In genomic region chr4:102488000-102488399, GRCm38 (mm10) we compare ENCODE assay signal across 23 mouse cellular contexts.
A peak's percentile ranks its signal among the peaks of the same experiment; 100 is the strongest.
DNase-seq lines count a peak whose midpoint lies in the region; ATAC-seq and TF ChIP-seq lines count a peak whose summit lies in the region.
"Had no signal": no experiment of that assay in that cellular context is flagged by ENCODE, and none has a peak within 500 bp of the region (broad histone marks: within the 10 kb centered on the region; RNA-seq: fewer than 3 reads in every experiment).

No protein-coding gene starts in this region.

- TF ChIP-seq EP300 in heart, postnatal 0 days (IDR thresholded peaks at IDR 0.05; ENCODE audit: low read depth) = no peak

- H3K9ac ChIP-seq in heart, postnatal 0 days (replicated peaks; ENCODE audit: low read depth, low read length) = peak overlapping the region; percentile 44; the same call in 1 of the 2 replicates
- no peak overlapping the region for H3K9ac ChIP-seq in lung, embryonic 14.5 days
- H3K9ac ChIP-seq: embryonic facial prominence, embryonic 13.5 days; forebrain, embryonic 15.5 days; limb, embryonic 13.5 days; liver, embryonic 15.5 days; stomach, embryonic 15.5 days had no signal

- H3K4me3 ChIP-seq in gastrocnemius, adult 2 months = no peak overlapping the region
- peak overlapping the region; percentile 31 for H3K4me3 ChIP-seq in heart, postnatal 0 days (ENCODE audit: low read depth, low read length)
- no peak overlapping the region for H3K4me3 ChIP-seq in lung, embryonic 14.5 days (ENCODE audit: low read depth, low read length)
- H3K4me3 ChIP-seq: embryonic facial prominence, embryonic 13.5 days; forebrain, embryonic 15.5 days; hindbrain, embryonic 10.5 days; limb, embryonic 13.5 days; liver, embryonic 15.5 days; megakaryocyte, embryonic 14.5 days; stomach, embryonic 15.5 days had no signal

- intact Hi-C loops in gastrocnemius, adult 2 months (cut with DNase I) = no loop called here
- intact Hi-C loops in gastrocnemius, postnatal 14 days (cut with DNase I; ENCODE audit: low total_unique reads) = no loop called here
- intact Hi-C loops in heart, postnatal 25 days (cut with DNase I) = no loop called here

- WGBS in heart, postnatal 0 days = 25% methylated on average over 2 of the region's 2 CpGs
- 26% methylated on average over 2 of the region's 2 CpGs for WGBS in lung, embryonic 14.5 days

- no peak for DNase-seq in gastrocnemius, adult 2 months
- no peak for DNase-seq in gastrocnemius, postnatal 14 days
- peak; percentile 81 for DNase-seq in heart, postnatal 0 days (ENCODE audit: low spot score)
- DNase-seq in heart, postnatal 25 days (ENCODE audit: low spot score) = no peak
- DNase-seq in lung, embryonic 14.5 days = peak; percentile 49
- DNase-seq in lung, postnatal 4 days = no peak
- peak; percentile 64 for DNase-seq in adipocyte (ENCODE audit: low spot score)
- DNase-seq: adrenal gland, adult 8-10 months; B cell, adult 2 months; cerebellum, adult 9-10 months; kidney, adult 8-10 months; kidney, postnatal 36 days; layer of hippocampus, adult 9-11 months; lung, postnatal 10 days; retina, postnatal 1 day; thymus, adult 2 months had no signal

- peaks cover 18% of the 10 kb centered on the region for H3K4me1 ChIP-seq in heart, postnatal 0 days (ENCODE audit: control insufficient read depth, insufficient read depth)
- H3K4me1 ChIP-seq in lung, embryonic 14.5 days (ENCODE audit: insufficient read depth) = no peaks in the 10 kb centered on the region
- H3K4me1 ChIP-seq: liver, embryonic 15.5 days; megakaryocyte, embryonic 14.5 days; stomach, embryonic 15.5 days had no signal

- H3K4me2 ChIP-seq in heart, postnatal 0 days (ENCODE audit: low read depth, low read length) = peak overlapping the region; percentile 58
- H3K4me2 ChIP-seq in lung, embryonic 14.5 days = no peak overlapping the region
- H3K4me2 ChIP-seq: embryonic facial prominence, embryonic 13.5 days; forebrain, embryonic 15.5 days; limb, embryonic 13.5 days; liver, embryonic 15.5 days; stomach, embryonic 15.5 days had no signal

- no peak for ATAC-seq in heart, postnatal 0 days (ENCODE audit: insufficient read depth, low read depth)
- no peak for ATAC-seq in lung, embryonic 14.5 days (ENCODE audit: insufficient read depth)
- ATAC-seq: forebrain, embryonic 15.5 days had no signal

- H3K9me3 ChIP-seq in heart, postnatal 0 days (replicated peaks; ENCODE audit: control insufficient read depth, low read length) = no peaks in the 10 kb centered on the region
- H3K9me3 ChIP-seq in lung, embryonic 14.5 days (ENCODE audit: low read depth, low read length) = no peaks in the 10 kb centered on the region
- H3K9me3 ChIP-seq: embryonic facial prominence, embryonic 13.5 days; forebrain, embryonic 15.5 days; hindbrain, embryonic 10.5 days; limb, embryonic 13.5 days; liver, embryonic 15.5 days; megakaryocyte, embryonic 14.5 days; stomach, embryonic 15.5 days had no signal

- no peaks in the 10 kb centered on the region for H3K27me3 ChIP-seq in heart, postnatal 0 days (ENCODE audit: control insufficient read depth, insufficient read depth, low read length)
- no peaks in the 10 kb centered on the region for H3K27me3 ChIP-seq in lung, embryonic 14.5 days (ENCODE audit: insufficient read depth, low read length)
- H3K27me3 ChIP-seq: forebrain, embryonic 15.5 days; liver, embryonic 15.5 days; stomach, embryonic 15.5 days had no signal

- H3K27ac ChIP-seq in gastrocnemius, adult 2 months = no peak overlapping the region
- H3K27ac ChIP-seq in heart, postnatal 0 days (ENCODE audit: low read depth) = peak overlapping the region; percentile 84
- H3K27ac ChIP-seq in lung, embryonic 14.5 days (ENCODE audit: low read depth) = no peak overlapping the region
- H3K27ac ChIP-seq: embryonic facial prominence, embryonic 13.5 days; forebrain, embryonic 15.5 days; hindbrain, embryonic 10.5 days; limb, embryonic 13.5 days; liver, embryonic 15.5 days had no signal

- peak; percentile 17; the same call in 1 of the 2 replicates for TF ChIP-seq CTCF in gastrocnemius, adult 2 months (IDR thresholded peaks at IDR 0.05)
- peak; percentile 38; the same call in 1 of the 2 replicates for TF ChIP-seq CTCF in heart, postnatal 0 days (IDR thresholded peaks at IDR 0.05; ENCODE audit: low read depth)
- peak; percentile 40; the same call in 1 of the 2 replicates for TF ChIP-seq CTCF in lung, embryonic 14.5 days (IDR thresholded peaks at IDR 0.05; ENCODE audit: low read depth)

- 0 out of 2 replicates have a peak, but pooled peaks cover 2% of the 10 kb centered on the region for H3K36me3 ChIP-seq in heart, postnatal 0 days (replicated peaks; ENCODE audit: control insufficient read depth, insufficient read depth, low read length)
- H3K36me3 ChIP-seq in lung, embryonic 14.5 days (ENCODE audit: insufficient read depth) = no peaks in the 10 kb centered on the region
- H3K36me3 ChIP-seq: embryonic facial prominence, embryonic 13.5 days; forebrain, embryonic 15.5 days; hindbrain, embryonic 10.5 days; limb, embryonic 13.5 days; liver, embryonic 15.5 days; stomach, embryonic 15.5 days had no signal

Comparison
In these comparisons a context has a peak if more than half of its experiments do, and no peak if none do; other contexts are left out.
1. DNase-seq: peak in heart, postnatal 0 days (single experiment), lung, embryonic 14.5 days (single experiment) and adipocyte (single experiment); none in gastrocnemius, adult 2 months (single experiment), gastrocnemius, postnatal 14 days (single experiment), heart, postnatal 25 days (single experiment) and lung, postnatal 4 days (0 of 2).
2. Peak in every context shown above with its lines, with median percentiles within 50 percentile points of each other: CTCF ChIP-seq.